ENCODE assay signal across 23 mouse cellular contexts in the genomic region with DNA sequence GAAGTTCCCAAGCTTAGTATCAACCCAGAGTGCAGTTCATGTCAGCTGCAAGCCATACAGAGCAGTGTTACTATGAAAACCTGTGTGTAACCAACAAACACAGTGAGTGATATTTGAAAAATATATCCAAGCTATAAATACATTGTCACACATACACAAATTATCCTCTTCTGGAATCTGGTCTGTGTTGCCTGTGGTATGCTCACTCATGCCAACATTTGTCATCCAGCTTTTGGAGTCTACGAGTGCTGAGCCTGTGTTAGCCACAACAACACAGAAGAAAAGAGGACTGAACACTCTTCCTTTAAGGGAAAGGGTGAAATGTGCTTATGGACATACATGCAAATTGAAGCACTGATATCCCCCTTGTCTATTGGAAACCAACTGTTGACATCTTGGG. TPM values are rescaled to one million over a fixed set of nuclear protein-coding genes. Genes with fewer than 3 reads are reported as not detected.
A peak's percentile ranks its signal among the peaks of the same experiment; 100 is the strongest.
DNase-seq lines count a peak whose midpoint lies in the region; ATAC-seq and TF ChIP-seq lines count a peak whose summit lies in the region.
"Had no signal": no experiment of that assay in that cellular context is flagged by ENCODE, and none has a peak within 500 bp of the region (broad histone marks: within the 10 kb centered on the region; RNA-seq: fewer than 3 reads in every experiment).

No protein-coding gene starts in this region.

- peaks cover 4% of the 10 kb centered on the region; the same call in 1 of the 2 replicates for H3K36me3 ChIP-seq in forebrain, postnatal 0 days (ENCODE audit: insufficient read depth)
- peaks cover 31% of the 10 kb centered on the region for H3K36me3 ChIP-seq in forebrain, embryonic 10.5 days (replicated peaks)
- H3K36me3 ChIP-seq in hindbrain, embryonic 10.5 days, result peaks cover 21% of the 10 kb centered on the region
- peaks cover 5% of the 10 kb centered on the region; the same call in 1 of the 2 replicates for H3K36me3 ChIP-seq in hindbrain, embryonic 11.5 days (ENCODE audit: control insufficient read depth, insufficient read depth, low read length)
- H3K36me3 ChIP-seq in midbrain, embryonic 10.5 days, result peaks cover 21% of the 10 kb centered on the region
- no peaks in the 10 kb centered on the region for H3K36me3 ChIP-seq in midbrain, embryonic 11.5 days (ENCODE audit: control insufficient read depth, insufficient read depth, low read length)
- H3K36me3 ChIP-seq: G1E had no signal

- H3K27me3 ChIP-seq in forebrain, postnatal 0 days (ENCODE audit: insufficient read depth, low read length), result no peaks in the 10 kb centered on the region
- H3K27me3 ChIP-seq in forebrain, embryonic 10.5 days (ENCODE audit: poor library complexity, severe bottlenecking), result no peaks in the 10 kb centered on the region
- no peaks in the 10 kb centered on the region for H3K27me3 ChIP-seq in hindbrain, embryonic 10.5 days (ENCODE audit: insufficient read depth, poor library complexity, severe bottlenecking)
- no peaks in the 10 kb centered on the region for H3K27me3 ChIP-seq in hindbrain, embryonic 11.5 days (ENCODE audit: control insufficient read depth, insufficient read depth, low read length)
- H3K27me3 ChIP-seq in midbrain, embryonic 10.5 days (ENCODE audit: low read depth, poor library complexity, severe bottlenecking), result no peaks in the 10 kb centered on the region
- no peaks in the 10 kb centered on the region for H3K27me3 ChIP-seq in midbrain, embryonic 11.5 days (ENCODE audit: control insufficient read depth, insufficient read depth, low read length)
- H3K27me3 ChIP-seq: CH12.LX; forebrain, embryonic 15.5 days; heart, embryonic 12.5 days; hindbrain, embryonic 12.5 days; hindbrain, embryonic 15.5 days had no signal

- no peak overlapping the region for H3K9ac ChIP-seq in forebrain, postnatal 0 days
- no peak overlapping the region for H3K9ac ChIP-seq in hindbrain, embryonic 11.5 days (ENCODE audit: low read depth, low read length)
- H3K9ac ChIP-seq in midbrain, embryonic 11.5 days (ENCODE audit: low read length), result no peak overlapping the region
- H3K9ac ChIP-seq: forebrain, embryonic 15.5 days; heart, embryonic 12.5 days; hindbrain, embryonic 12.5 days; hindbrain, embryonic 15.5 days had no signal

- DNase-seq in forebrain, postnatal 0 days, result no peak
- DNase-seq in forebrain, embryonic 10.5 days (ENCODE audit: extremely low spot score, low spot score), result no peak
- DNase-seq in hindbrain, embryonic 10.5 days (ENCODE audit: low spot score), result no peak
- no peak for DNase-seq in hindbrain, embryonic 11.5 days (ENCODE audit: low spot score)
- no peak for DNase-seq in midbrain, embryonic 10.5 days (ENCODE audit: low spot score)
- no peak for DNase-seq in midbrain, embryonic 11.5 days (ENCODE audit: low spot score, missing footprints)
- DNase-seq in NIH3T3 (ENCODE audit: low read depth), result peak; percentile 19
- no peak for DNase-seq in yolk sac, embryonic 10.5 days (ENCODE audit: low spot score)
- DNase-seq: adrenal gland, postnatal 10 days; B cell, adult 2 months; cerebellum, adult 18-20 months; cerebellum, adult 9-10 months; cerebellum, postnatal 14 days; gastrocnemius, adult 2 months; gastrocnemius, postnatal 14 days had no signal

- ATAC-seq in forebrain, postnatal 0 days, result peak; percentile 68
- ATAC-seq in hindbrain, embryonic 11.5 days (ENCODE audit: low FRiP score), result no peak
- no peak for ATAC-seq in midbrain, embryonic 11.5 days (ENCODE audit: low FRiP score)
- ATAC-seq: activated CD4-positive, CD25-positive, alpha-beta regulatory T cell, adult 4 months; forebrain, embryonic 15.5 days; intestine, postnatal 0 days had no signal

- H3K4me1 ChIP-seq in forebrain, postnatal 0 days (ENCODE audit: insufficient read depth), result no peaks in the 10 kb centered on the region
- peaks cover 31% of the 10 kb centered on the region for H3K4me1 ChIP-seq in forebrain, embryonic 10.5 days
- H3K4me1 ChIP-seq in hindbrain, embryonic 10.5 days (replicated peaks), result peaks cover 22% of the 10 kb centered on the region
- no peaks in the 10 kb centered on the region for H3K4me1 ChIP-seq in hindbrain, embryonic 11.5 days (replicated peaks; ENCODE audit: control insufficient read depth, insufficient read depth, low read length)
- H3K4me1 ChIP-seq in midbrain, embryonic 10.5 days, result peaks cover 22% of the 10 kb centered on the region
- H3K4me1 ChIP-seq in midbrain, embryonic 11.5 days (ENCODE audit: control insufficient read depth, insufficient read depth, low read length), result peaks cover 14% of the 10 kb centered on the region

- WGBS in forebrain, postnatal 0 days, result 38% methylated on average over 1 of the region's 1 CpGs
- WGBS in forebrain, embryonic 10.5 days, result 85% methylated on average over 1 of the region's 1 CpGs
- 83% methylated on average over 1 of the region's 1 CpGs for WGBS in hindbrain, embryonic 10.5 days
- 70% methylated on average over 1 of the region's 1 CpGs for WGBS in hindbrain, embryonic 11.5 days
- 82% methylated on average over 1 of the region's 1 CpGs for WGBS in midbrain, embryonic 10.5 days
- WGBS in midbrain, embryonic 11.5 days, result 76% methylated on average over 1 of the region's 1 CpGs

- no peak for TF ChIP-seq CTCF in forebrain, postnatal 0 days (IDR thresholded peaks at IDR 0.05; ENCODE audit: low read depth)

- H3K27ac ChIP-seq in forebrain, postnatal 0 days (ENCODE audit: low read depth, low read length), result no peak overlapping the region
- no peak overlapping the region for H3K27ac ChIP-seq in forebrain, embryonic 10.5 days
- peak overlapping the region; percentile 70 for H3K27ac ChIP-seq in hindbrain, embryonic 10.5 days
- no peak overlapping the region for H3K27ac ChIP-seq in hindbrain, embryonic 11.5 days (ENCODE audit: low read depth, low read length)
- H3K27ac ChIP-seq in midbrain, embryonic 10.5 days (replicated peaks), result peak overlapping the region; percentile 73
- no peak overlapping the region for H3K27ac ChIP-seq in midbrain, embryonic 11.5 days (ENCODE audit: low read depth, low read length)
- H3K27ac ChIP-seq: forebrain, embryonic 15.5 days; hindbrain, embryonic 12.5 days; hindbrain, embryonic 15.5 days had no signal

- H3K4me3 ChIP-seq in forebrain, postnatal 0 days (ENCODE audit: low read depth, low read length), result no peak overlapping the region
- H3K4me3 ChIP-seq in forebrain, embryonic 10.5 days, result no peak overlapping the region
- no peak overlapping the region for H3K4me3 ChIP-seq in hindbrain, embryonic 10.5 days
- H3K4me3 ChIP-seq in hindbrain, embryonic 11.5 days (ENCODE audit: low read depth, low read length), result no peak overlapping the region
- no peak overlapping the region for H3K4me3 ChIP-seq in midbrain, embryonic 10.5 days
- no peak overlapping the region for H3K4me3 ChIP-seq in midbrain, embryonic 11.5 days (ENCODE audit: low read depth, low read length)
- H3K4me3 ChIP-seq: forebrain, embryonic 15.5 days; gastrocnemius, adult 2 months; heart, embryonic 12.5 days; hindbrain, embryonic 12.5 days; hindbrain, embryonic 15.5 days had no signal

- H3K4me2 ChIP-seq in forebrain, postnatal 0 days (ENCODE audit: low read depth), result no peak overlapping the region
- H3K4me2 ChIP-seq in hindbrain, embryonic 11.5 days (replicated peaks; ENCODE audit: low read depth, low read length), result no peak overlapping the region
- no peak overlapping the region for H3K4me2 ChIP-seq in midbrain, embryonic 11.5 days
- H3K4me2 ChIP-seq: forebrain, embryonic 15.5 days; heart, embryonic 12.5 days; hindbrain, embryonic 12.5 days; hindbrain, embryonic 15.5 days had no signal

- no peaks in the 10 kb centered on the region for H3K9me3 ChIP-seq in forebrain, postnatal 0 days (ENCODE audit: low read length)
- no peaks in the 10 kb centered on the region for H3K9me3 ChIP-seq in forebrain, embryonic 10.5 days
- H3K9me3 ChIP-seq in hindbrain, embryonic 10.5 days, result no peaks in the 10 kb centered on the region
- no peaks in the 10 kb centered on the region for H3K9me3 ChIP-seq in hindbrain, embryonic 11.5 days (ENCODE audit: control insufficient read depth, low read length)
- no peaks in the 10 kb centered on the region for H3K9me3 ChIP-seq in midbrain, embryonic 10.5 days (replicated peaks)
- H3K9me3 ChIP-seq in midbrain, embryonic 11.5 days (ENCODE audit: control insufficient read depth, low read length), result no peaks in the 10 kb centered on the region
- H3K9me3 ChIP-seq: forebrain, embryonic 15.5 days; hindbrain, embryonic 12.5 days; hindbrain, embryonic 15.5 days had no signal

RNA-seq across cellular contexts. Expression of a gene that starts 53.6 kb away (rescaled TPM):
- 49.6 and 62.6 TPM in 2 replicates for total RNA-seq in forebrain, postnatal 0 days (2014; rRNA removed)
- 3.2 and 4.3 TPM in 2 replicates for polyA plus RNA-seq in forebrain, postnatal 0 days (2015; fragmentation: Nextera tagmentation; extraction: Ambion mirVana)
- 6.0 and 7.6 TPM in 2 replicates for polyA plus RNA-seq in forebrain, embryonic 10.5 days (2016; fragmentation: Nextera tagmentation; extraction: Ambion mirVana)
- polyA plus RNA-seq in hindbrain, embryonic 10.5 days (2016; fragmentation: Nextera tagmentation; extraction: Ambion mirVana), result 6.6 and 10.3 TPM in 2 replicates
- polyA plus RNA-seq in hindbrain, embryonic 11.5 days (2014; fragmentation: Nextera tagmentation; extraction: Ambion mirVana), result 13.5 and 15.2 TPM in 2 replicates
- polyA plus RNA-seq in midbrain, embryonic 10.5 days (2016; fragmentation: Nextera tagmentation; extraction: Ambion mirVana), result 5.1 and 6.6 TPM in 2 replicates
- polyA plus RNA-seq in midbrain, embryonic 11.5 days (2014; fragmentation: Nextera tagmentation; extraction: Ambion mirVana), result 9.3 and 10.3 TPM in 2 replicates
- total RNA-seq: CH12.LX had no signal
- polyA plus RNA-seq: activated CD4-positive, CD25-positive, alpha-beta regulatory T cell, adult 4 months; G1E had no signal

Comparison
In these comparisons a context has a peak if more than half of its experiments do, and no peak if none do; other contexts are left out.
1. H3K27ac ChIP-seq: peak in hindbrain, embryonic 10.5 days (single experiment) and midbrain, embryonic 10.5 days (single experiment); none in forebrain, postnatal 0 days (single experiment), forebrain, embryonic 10.5 days (single experiment), hindbrain, embryonic 11.5 days (single experiment) and midbrain, embryonic 11.5 days (single experiment).